In genomic region chr2:75137983-75138745, GRCm38 (mm10) we compare ENCODE assay signal across 8 mouse cellular contexts.
DNase-seq lines count a peak whose midpoint lies in the region; ATAC-seq and TF ChIP-seq lines count a peak whose summit lies in the region.

No protein-coding gene starts in this region.

- no peak for TF ChIP-seq POLR2A in cortical plate, adult 2 months (IDR thresholded peaks at IDR 0.05; ENCODE audit: extremely low read depth, insufficient read depth, low read length)

- H3K27ac ChIP-seq in cortical plate, adult 2 months (ENCODE audit: insufficient read depth, low read length) = no peak overlapping the region
- H3K27ac ChIP-seq in intestine, embryonic 16.5 days (ENCODE audit: low read length) = no peak overlapping the region
- H3K27ac ChIP-seq in limb, embryonic 10.5 days = peak overlapping the region; percentile 78
- no peak overlapping the region for H3K27ac ChIP-seq in midbrain, embryonic 11.5 days (ENCODE audit: low read depth, low read length)
- H3K27ac ChIP-seq in stomach, embryonic 15.5 days = no peak overlapping the region

- H3K36me3 ChIP-seq in intestine, embryonic 16.5 days (ENCODE audit: control insufficient read depth, insufficient read depth, low read length) = no peaks in the 10 kb centered on the region
- no peaks in the 10 kb centered on the region for H3K36me3 ChIP-seq in limb, embryonic 10.5 days
- H3K36me3 ChIP-seq in midbrain, embryonic 11.5 days (ENCODE audit: control insufficient read depth, insufficient read depth, low read length) = no peaks in the 10 kb centered on the region
- no peaks in the 10 kb centered on the region for H3K36me3 ChIP-seq in stomach, embryonic 15.5 days

- H3K9ac ChIP-seq in intestine, embryonic 16.5 days (ENCODE audit: low read depth, low read length) = peak overlapping the region; percentile 50; the same call in 1 of the 2 replicates
- H3K9ac ChIP-seq in midbrain, embryonic 11.5 days (ENCODE audit: low read length) = no peak overlapping the region; the same call in 1 of the 2 replicates
- H3K9ac ChIP-seq in stomach, embryonic 15.5 days = no peak overlapping the region

- intact Hi-C loops in gastrocnemius, postnatal 36 days (cut with DNase I) = loop anchor here (5.0 kb wide), 2 partner anchors 176 to 436 kb away; partner anchors contain the start of gene Hoxd8

- no peaks in the 10 kb centered on the region for H3K4me1 ChIP-seq in cortical plate, adult 2 months (ENCODE audit: control insufficient read depth, insufficient read depth, low read length)
- 0 out of 2 replicates have a peak, but pooled peaks cover 4% of the 10 kb centered on the region for H3K4me1 ChIP-seq in intestine, embryonic 16.5 days (ENCODE audit: control insufficient read depth, insufficient read depth, low read length)
- peaks cover 91% of the 10 kb centered on the region for H3K4me1 ChIP-seq in limb, embryonic 10.5 days
- H3K4me1 ChIP-seq in midbrain, embryonic 11.5 days (ENCODE audit: control insufficient read depth, insufficient read depth, low read length) = peaks cover 5% of the 10 kb centered on the region
- H3K4me1 ChIP-seq in stomach, embryonic 15.5 days = peaks cover 8% of the 10 kb centered on the region

- H3K4me2 ChIP-seq in intestine, embryonic 16.5 days (ENCODE audit: low read depth, low read length) = peak overlapping the region; percentile 73
- peak overlapping the region; percentile 75 for H3K4me2 ChIP-seq in midbrain, embryonic 11.5 days
- H3K4me2 ChIP-seq in stomach, embryonic 15.5 days = peak overlapping the region; percentile 78

- ATAC-seq in cerebellum, adult (ENCODE audit: insufficient number of reproducible peaks, low FRiP score, low TSS enrichment) = no peak
- ATAC-seq in intestine, embryonic 16.5 days = peak; percentile 72
- ATAC-seq in midbrain, embryonic 11.5 days (ENCODE audit: low FRiP score) = peak; percentile 55; the same call in 1 of the 2 replicates
- ATAC-seq in stomach, embryonic 15.5 days (ENCODE audit: insufficient read depth, low FRiP score, low read depth) = no peak

- TF ChIP-seq CTCF in cortical plate, adult 2 months (IDR thresholded peaks at IDR 0.05; ENCODE audit: extremely low read depth, insufficient read depth, low read length) = 0 out of 2 replicates have a peak, but pooled peaks have one; percentile 25

- peaks cover 21% of the 10 kb centered on the region for H3K27me3 ChIP-seq in intestine, embryonic 16.5 days (replicated peaks; ENCODE audit: control insufficient read depth, insufficient read depth, low read length)
- peaks cover 66% of the 10 kb centered on the region for H3K27me3 ChIP-seq in limb, embryonic 10.5 days (ENCODE audit: low read depth, poor library complexity, severe bottlenecking)
- H3K27me3 ChIP-seq in midbrain, embryonic 11.5 days (ENCODE audit: control insufficient read depth, insufficient read depth, low read length) = peaks cover 56% of the 10 kb centered on the region
- peaks cover 43% of the 10 kb centered on the region for H3K27me3 ChIP-seq in stomach, embryonic 15.5 days (replicated peaks)

- H3K9me3 ChIP-seq in intestine, embryonic 16.5 days (ENCODE audit: control insufficient read depth, low read length) = no peaks in the 10 kb centered on the region
- no peaks in the 10 kb centered on the region for H3K9me3 ChIP-seq in limb, embryonic 10.5 days (replicated peaks)
- H3K9me3 ChIP-seq in midbrain, embryonic 11.5 days (ENCODE audit: control insufficient read depth, low read length) = no peaks in the 10 kb centered on the region
- H3K9me3 ChIP-seq in stomach, embryonic 15.5 days = no peaks in the 10 kb centered on the region

- H3K4me3 ChIP-seq in cortical plate, adult 2 months (ENCODE audit: insufficient read depth, low read length) = peak overlapping the region; percentile 24; the same call in 1 of the 2 replicates
- H3K4me3 ChIP-seq in intestine, embryonic 16.5 days (ENCODE audit: low read length) = peak overlapping the region; percentile 42
- peak overlapping the region; percentile 60 for H3K4me3 ChIP-seq in limb, embryonic 10.5 days
- peak overlapping the region; percentile 32 for H3K4me3 ChIP-seq in midbrain, embryonic 11.5 days (ENCODE audit: low read depth, low read length)
- H3K4me3 ChIP-seq in stomach, embryonic 15.5 days (replicated peaks) = peak overlapping the region; percentile 41

- WGBS in intestine, embryonic 16.5 days = 5% methylated on average over 29 of the region's 29 CpGs
- 2% methylated on average over 29 of the region's 29 CpGs for WGBS in limb, embryonic 10.5 days
- WGBS in midbrain, embryonic 11.5 days = 4% methylated on average over 29 of the region's 29 CpGs
- 6% methylated on average over 29 of the region's 29 CpGs for WGBS in stomach, embryonic 15.5 days

- peak; percentile 8 for DNase-seq in cerebellum, adult 11 months
- DNase-seq in gastrocnemius, postnatal 36 days = peak; percentile 35 to 69
- DNase-seq in limb, embryonic 10.5 days (ENCODE audit: low spot score) = peak; percentile 90
- DNase-seq in midbrain, embryonic 11.5 days (ENCODE audit: low spot score, missing footprints) = peak; percentile 97

Comparison
In these comparisons a context has a peak if more than half of its experiments do, and no peak if none do; other contexts are left out.
1. DNase-seq: peak in every context shown above with its lines; median percentile 97 in midbrain, embryonic 11.5 days; 90 in limb, embryonic 10.5 days; 52 in gastrocnemius, postnatal 36 days; 8 in cerebellum, adult 11 months.
2. ATAC-seq: peak in intestine, embryonic 16.5 days (single experiment) and midbrain, embryonic 11.5 days (single experiment); none in cerebellum, adult (single experiment) and stomach, embryonic 15.5 days (single experiment).
3. Peak in every context shown above with its lines, with median percentiles within 50 percentile points of each other: H3K4me3 ChIP-seq and H3K4me2 ChIP-seq.